8 mouse cellular contexts compared by ENCODE assay signal in genomic region chr2:14604791-14605190, GRCm38 (mm10). TPM values are rescaled to one million over a fixed set of nuclear protein-coding genes. Genes with fewer than 3 reads are reported as not detected.
DNase-seq lines count a peak whose midpoint lies in the region; ATAC-seq and TF ChIP-seq lines count a peak whose summit lies in the region.

No protein-coding gene starts in this region.

- H3K9me3 ChIP-seq in heart, postnatal 0 days (replicated peaks; ENCODE audit: control insufficient read depth, low read length), result no peaks in the 10 kb centered on the region
- no peaks in the 10 kb centered on the region for H3K9me3 ChIP-seq in midbrain, embryonic 11.5 days (ENCODE audit: control insufficient read depth, low read length)

- H3K9ac ChIP-seq in heart, postnatal 0 days (replicated peaks; ENCODE audit: low read depth, low read length), result peak overlapping the region; percentile 72
- peak overlapping the region; percentile 73 for H3K9ac ChIP-seq in midbrain, embryonic 11.5 days (ENCODE audit: low read length)

- no peak for TF ChIP-seq EP300 in heart, postnatal 0 days (IDR thresholded peaks at IDR 0.05; ENCODE audit: low read depth)

- H3K27ac ChIP-seq in heart, postnatal 0 days (ENCODE audit: low read depth), result peak overlapping the region; percentile 91
- H3K27ac ChIP-seq in midbrain, embryonic 11.5 days (ENCODE audit: low read depth, low read length), result no peak overlapping the region
- no peak overlapping the region; the same call in 1 of the 2 replicates for H3K27ac ChIP-seq in testis, adult 2 months (ENCODE audit: control insufficient read depth, insufficient read depth, low read depth, low read length)

- no peak for TF ChIP-seq POLR2A in testis, adult 2 months (IDR thresholded peaks at IDR 0.05; ENCODE audit: control insufficient read depth, low read depth, low read length)

- no peaks in the 10 kb centered on the region for H3K36me3 ChIP-seq in heart, postnatal 0 days (replicated peaks; ENCODE audit: control insufficient read depth, insufficient read depth, low read length)
- no peaks in the 10 kb centered on the region for H3K36me3 ChIP-seq in midbrain, embryonic 11.5 days (ENCODE audit: control insufficient read depth, insufficient read depth, low read length)
- no peaks in the 10 kb centered on the region for H3K36me3 ChIP-seq in testis, adult 2 months (ENCODE audit: control insufficient read depth, insufficient read depth, low read length)

- under 1% methylated on average over 22 of the region's 22 CpGs for WGBS in heart, postnatal 0 days
- 0% methylated on average over 21 of the region's 22 CpGs for WGBS in midbrain, embryonic 11.5 days

- DNase-seq in spleen, postnatal 10 days (ENCODE audit: low spot score in 2 of 2), result peak; percentile 8 to 18
- no peak for DNase-seq in spleen, postnatal 14 days (ENCODE audit: low spot score in 2 of 2)
- DNase-seq in embryo, embryonic 10.5 days (ENCODE audit: low spot score), result peak; percentile 57
- peak; percentile 38 for DNase-seq in heart, postnatal 0 days (ENCODE audit: low spot score)
- DNase-seq in kidney, postnatal 4 days, result peak; percentile 64 to 72
- peak; percentile 95 for DNase-seq in midbrain, embryonic 11.5 days (ENCODE audit: low spot score, missing footprints)

- no peak for TF ChIP-seq CTCF in heart, postnatal 0 days (IDR thresholded peaks at IDR 0.05; ENCODE audit: low read depth)
- no peak for TF ChIP-seq CTCF in testis, adult 2 months (IDR thresholded peaks at IDR 0.05; ENCODE audit: control insufficient read depth, insufficient read depth, insufficient replicate concordance, low read depth, low read length)

- H3K4me2 ChIP-seq in heart, postnatal 0 days (ENCODE audit: low read depth, low read length), result peak overlapping the region; percentile 74
- H3K4me2 ChIP-seq in midbrain, embryonic 11.5 days, result peak overlapping the region; percentile 91

- no peaks in the 10 kb centered on the region for H3K27me3 ChIP-seq in heart, postnatal 0 days (ENCODE audit: control insufficient read depth, insufficient read depth, low read length)
- H3K27me3 ChIP-seq in midbrain, embryonic 11.5 days (ENCODE audit: control insufficient read depth, insufficient read depth, low read length), result peaks cover 15% of the 10 kb centered on the region
- H3K27me3 ChIP-seq in testis, adult 2 months (ENCODE audit: control insufficient read depth, insufficient read depth, low read length), result no peaks in the 10 kb centered on the region

- H3K4me3 ChIP-seq in heart, postnatal 0 days (ENCODE audit: low read depth, low read length), result peak overlapping the region; percentile 62
- peak overlapping the region; percentile 51 for H3K4me3 ChIP-seq in midbrain, embryonic 11.5 days (ENCODE audit: low read depth, low read length)
- H3K4me3 ChIP-seq in testis, adult 2 months (ENCODE audit: control insufficient read depth, low read depth, low read length), result peak overlapping the region; percentile 48

- H3K4me1 ChIP-seq in heart, postnatal 0 days (ENCODE audit: control insufficient read depth, insufficient read depth), result peaks cover 21% of the 10 kb centered on the region
- peaks cover 16% of the 10 kb centered on the region for H3K4me1 ChIP-seq in midbrain, embryonic 11.5 days (ENCODE audit: control insufficient read depth, insufficient read depth, low read length)
- peaks cover 9% of the 10 kb centered on the region for H3K4me1 ChIP-seq in testis, adult 2 months (ENCODE audit: control insufficient read depth, insufficient read depth, low read length)

- peak; percentile 45 for ATAC-seq in heart, postnatal 0 days (ENCODE audit: insufficient read depth, low read depth)
- peak; percentile 66 for ATAC-seq in midbrain, embryonic 11.5 days (ENCODE audit: low FRiP score)
- ATAC-seq in CD4-positive, CD25-positive, alpha-beta regulatory T cell, adult 4 months, result no peak

RNA-seq across cellular contexts. Expression of gene Cacnb2, which starts 1.9 kb away (rescaled TPM):
- 47.6 and 71.6 TPM in 2 replicates for total RNA-seq in heart, postnatal 0 days (2014; rRNA removed; ENCODE audit: low replicate concordance)
- 11.5 and 12.1 TPM in 2 replicates for polyA plus RNA-seq in heart, postnatal 0 days (2015; fragmentation: Nextera tagmentation; extraction: Ambion mirVana)
- 1.1 TPM in 2 replicates for polyA plus RNA-seq in midbrain, embryonic 11.5 days (2014; fragmentation: Nextera tagmentation; extraction: Ambion mirVana)
- 0.52 and 0.75 TPM in 2 replicates for polyA plus RNA-seq in testis, adult 2 months (2012; rRNA removed)
- polyA plus RNA-seq in CD4-positive, CD25-positive, alpha-beta regulatory T cell, adult 4 months (2017; shearing (Covaris generic)), result under 1 TPM in 1 of 2 experiments, not detected in 1; 0.24 TPM

Comparison
In these comparisons a context has a peak if more than half of its experiments do, and no peak if none do; other contexts are left out.
1. DNase-seq: peak in spleen, postnatal 10 days (2 of 2), embryo, embryonic 10.5 days (single experiment), heart, postnatal 0 days (single experiment), kidney, postnatal 4 days (2 of 2) and midbrain, embryonic 11.5 days (single experiment); none in spleen, postnatal 14 days (0 of 2).
2. Peak in every context shown above with its lines, with median percentiles within 50 percentile points of each other: H3K4me3 ChIP-seq.